Mouse (Mus musculus): ENCODE measurements at regions not wholly inside any gene's neighbourhood (a gene's known extent, or its start where the extent isn't known, plus 50 kb on each side); places are given as distances from the start of the nearest gene placed in this dataset.

- 83% methylated on average over 7 of the region's 7 CpGs for WGBS
- H3K9ac ChIP-seq (ENCODE audit: low read depth, low read length, severe bottlenecking) = no peak overlapping the region
These were observed 191.2 kb upstream of the Klf3 start for GRCm38 (mm10) chr5:64612017-64612416.

GRCm38 (mm10) chr5:64613696-64614095 lies 189.5 kb upstream of the Klf3 start:
- no peak for ATAC-seq (ENCODE audit: low FRiP score, low read depth)
- no peak overlapping the region for H3K9ac ChIP-seq (ENCODE audit: low read depth, low read length, severe bottlenecking)
- WGBS = 94% methylated on average over 3 of the region's 3 CpGs
- H3K9me3 ChIP-seq (ENCODE audit: control insufficient read depth, low read length) = no peaks in the 10 kb centered on the region
- DNase-seq (ENCODE audit: low spot score) = no peak
- H3K4me1 ChIP-seq (ENCODE audit: control insufficient read depth, insufficient read depth, low read length) = peaks cover 10% of the 10 kb centered on the region
- no peak overlapping the region for H3K4me2 ChIP-seq (replicated peaks; ENCODE audit: low read depth, low read length, severe bottlenecking)
- no peak overlapping the region for H3K4me3 ChIP-seq (replicated peaks; ENCODE audit: low read length)
- no peaks in the 10 kb centered on the region for H3K27me3 ChIP-seq (ENCODE audit: control insufficient read depth, insufficient read depth, low read length)
- H3K27ac ChIP-seq (replicated peaks; ENCODE audit: low read depth, low read length) = no peak overlapping the region
- no peak for TF ChIP-seq POLR2A (IDR thresholded peaks at IDR 0.05; ENCODE audit: borderline replicate concordance, extremely low read depth, insufficient read depth, insufficient read length)
- H3K36me3 ChIP-seq (ENCODE audit: control insufficient read depth, insufficient read depth, low read length) = no peaks in the 10 kb centered on the region

More at GRCm38 (mm10) chr5:64612017-64612416, 191.2 kb upstream of the Klf3 start:
- no peak overlapping the region for H3K4me3 ChIP-seq (replicated peaks; ENCODE audit: low read length)
- H3K36me3 ChIP-seq (ENCODE audit: control insufficient read depth, insufficient read depth, low read length) = no peaks in the 10 kb centered on the region
- no peak for ATAC-seq (ENCODE audit: low FRiP score, low read depth)
- no peak overlapping the region for H3K4me2 ChIP-seq (replicated peaks; ENCODE audit: low read depth, low read length, severe bottlenecking)
- H3K9me3 ChIP-seq (ENCODE audit: control insufficient read depth, low read length) = no peaks in the 10 kb centered on the region
- no peak for TF ChIP-seq POLR2A (IDR thresholded peaks at IDR 0.05; ENCODE audit: borderline replicate concordance, extremely low read depth, insufficient read depth, insufficient read length)
- H3K27me3 ChIP-seq (ENCODE audit: control insufficient read depth, insufficient read depth, low read length) = no peaks in the 10 kb centered on the region
- no peak for DNase-seq (ENCODE audit: low spot score)
- no peak overlapping the region for H3K27ac ChIP-seq (replicated peaks; ENCODE audit: low read depth, low read length)
- peaks cover 10% of the 10 kb centered on the region for H3K4me1 ChIP-seq (ENCODE audit: control insufficient read depth, insufficient read depth, low read length)

GRCm38 (mm10) chr5:64618126-64618525 lies 185.1 kb upstream of the Klf3 start:
- no peak for TF ChIP-seq POLR2A (IDR thresholded peaks at IDR 0.05; ENCODE audit: borderline replicate concordance, extremely low read depth, insufficient read depth, insufficient read length)
- Histone ChIP-seq H3K4me2 (replicated peaks; ENCODE audit: low read depth, low read length, severe bottlenecking) (no peak overlapping the region), H3K36me3 (ENCODE audit: control insufficient read depth, insufficient read depth, low read length) (no peaks in the 10 kb centered on the region), H3K9me3 (ENCODE audit: control insufficient read depth, low read length) (no peaks in the 10 kb centered on the region), H3K4me3 (replicated peaks; ENCODE audit: low read length) (no peak overlapping the region), H3K27ac (replicated peaks; ENCODE audit: low read depth, low read length) (no peak overlapping the region), H3K9ac (ENCODE audit: low read depth, low read length, severe bottlenecking) (no peak overlapping the region), H3K27me3 (ENCODE audit: control insufficient read depth, insufficient read depth, low read length) (no peaks in the 10 kb centered on the region), H3K4me1 (ENCODE audit: control insufficient read depth, insufficient read depth, low read length) (no peaks in the 10 kb centered on the region)
- ATAC-seq (ENCODE audit: low FRiP score, low read depth) (no peak), DNase-seq (ENCODE audit: low spot score) (no peak)
- 63% methylated on average over 5 of the region's 5 CpGs for WGBS

DNA sequence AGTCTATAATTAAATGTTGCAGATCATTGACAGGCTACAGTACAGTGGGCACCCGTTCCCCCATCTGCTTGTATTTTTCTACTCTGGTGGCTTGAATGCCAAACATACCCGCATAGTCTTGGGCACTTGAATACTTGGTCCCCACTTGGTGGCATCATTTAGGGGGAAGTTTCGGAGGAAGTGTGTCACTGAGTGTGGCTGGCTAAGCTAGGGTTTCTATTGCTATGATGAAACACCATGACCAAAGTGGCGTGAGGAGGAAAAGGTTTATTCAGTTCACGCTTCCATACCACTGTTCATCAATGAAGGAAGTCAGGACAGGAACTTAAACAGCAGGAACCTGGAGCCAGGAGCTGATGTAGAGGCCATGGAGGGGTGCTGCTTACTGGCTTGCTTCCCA lies 183.4 kb upstream of the Klf3 start:
- no peak for TF ChIP-seq POLR2A (IDR thresholded peaks at IDR 0.05; ENCODE audit: borderline replicate concordance, extremely low read depth, insufficient read depth, insufficient read length)
- Histone ChIP-seq H3K4me3 (replicated peaks; ENCODE audit: low read length) (no peak overlapping the region), H3K9me3 (ENCODE audit: control insufficient read depth, low read length) (no peaks in the 10 kb centered on the region), H3K9ac (ENCODE audit: low read depth, low read length, severe bottlenecking) (no peak overlapping the region), H3K4me2 (replicated peaks; ENCODE audit: low read depth, low read length, severe bottlenecking) (no peak overlapping the region), H3K4me1 (ENCODE audit: control insufficient read depth, insufficient read depth, low read length) (no peaks in the 10 kb centered on the region; the same call in 1 of the 2 replicates), H3K27ac (replicated peaks; ENCODE audit: low read depth, low read length) (no peak overlapping the region), H3K27me3 (ENCODE audit: control insufficient read depth, insufficient read depth, low read length) (no peaks in the 10 kb centered on the region), H3K36me3 (ENCODE audit: control insufficient read depth, insufficient read depth, low read length) (no peaks in the 10 kb centered on the region)
- ATAC-seq (ENCODE audit: low FRiP score, low read depth) = no peak
- WGBS = 90% methylated on average over 5 of the region's 5 CpGs
- no peak for DNase-seq (ENCODE audit: low spot score)

GRCm38 (mm10) chr5:64620726-64621125 lies 182.5 kb upstream of the Klf3 start:
- H3K27ac ChIP-seq (replicated peaks; ENCODE audit: low read depth, low read length) = no peak overlapping the region
- no peaks in the 10 kb centered on the region for H3K27me3 ChIP-seq (ENCODE audit: control insufficient read depth, insufficient read depth, low read length)
- ATAC-seq (ENCODE audit: low FRiP score, low read depth) = no peak
- no peak overlapping the region for H3K9ac ChIP-seq (ENCODE audit: low read depth, low read length, severe bottlenecking)
- H3K4me1 ChIP-seq (ENCODE audit: control insufficient read depth, insufficient read depth, low read length) = peaks cover 4% of the 10 kb centered on the region
- H3K9me3 ChIP-seq (ENCODE audit: control insufficient read depth, low read length) = no peaks in the 10 kb centered on the region
- no peak for DNase-seq (ENCODE audit: low spot score)
- WGBS = 89% methylated on average over 5 of the region's 5 CpGs
- H3K4me3 ChIP-seq (replicated peaks; ENCODE audit: low read length) = no peak overlapping the region
- no peak for TF ChIP-seq POLR2A (IDR thresholded peaks at IDR 0.05; ENCODE audit: borderline replicate concordance, extremely low read depth, insufficient read depth, insufficient read length)
- H3K4me2 ChIP-seq (replicated peaks; ENCODE audit: low read depth, low read length, severe bottlenecking) = no peak overlapping the region
- H3K36me3 ChIP-seq (ENCODE audit: control insufficient read depth, insufficient read depth, low read length) = no peaks in the 10 kb centered on the region

DNA sequence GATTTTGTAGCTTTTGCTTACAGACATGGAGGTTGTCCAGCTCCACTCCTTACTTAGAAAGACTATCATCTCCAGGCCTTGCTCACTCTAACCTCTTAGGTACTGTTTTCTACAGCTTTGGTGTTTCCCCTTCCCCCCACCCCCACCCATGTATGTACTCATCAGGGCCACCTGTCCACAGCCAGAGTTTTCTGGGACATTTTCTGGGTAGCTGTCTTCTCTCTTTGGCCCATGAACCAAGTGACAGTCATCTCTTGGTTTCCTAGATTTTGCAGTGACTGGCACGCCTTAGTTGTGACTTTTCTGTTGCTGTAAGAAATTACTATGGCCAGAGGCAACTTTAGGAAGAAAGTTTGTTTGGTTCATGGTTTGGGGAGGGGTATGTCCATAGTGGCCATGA lies 181.8 kb upstream of the Klf3 start:
- TF ChIP-seq POLR2A (IDR thresholded peaks at IDR 0.05; ENCODE audit: borderline replicate concordance, extremely low read depth, insufficient read depth, insufficient read length) = no peak
- H3K9me3 ChIP-seq (ENCODE audit: control insufficient read depth, low read length) = no peaks in the 10 kb centered on the region
- H3K4me1 ChIP-seq (ENCODE audit: control insufficient read depth, insufficient read depth, low read length) = peaks cover 10% of the 10 kb centered on the region
- no peaks in the 10 kb centered on the region for H3K27me3 ChIP-seq (ENCODE audit: control insufficient read depth, insufficient read depth, low read length)
- H3K27ac ChIP-seq (replicated peaks; ENCODE audit: low read depth, low read length) = no peak overlapping the region
- DNase-seq (ENCODE audit: low spot score) (no peak), ATAC-seq (ENCODE audit: low FRiP score, low read depth) (no peak)
- no peak overlapping the region for H3K9ac ChIP-seq (ENCODE audit: low read depth, low read length, severe bottlenecking)
- H3K4me2 ChIP-seq (replicated peaks; ENCODE audit: low read depth, low read length, severe bottlenecking) = no peak overlapping the region
- WGBS = 93% methylated on average over 1 of the region's 1 CpGs
- no peaks in the 10 kb centered on the region for H3K36me3 ChIP-seq (ENCODE audit: control insufficient read depth, insufficient read depth, low read length)
- no peak overlapping the region for H3K4me3 ChIP-seq (replicated peaks; ENCODE audit: low read length)
